Mouse (Mus musculus) effector memory CD4-positive, alpha-beta T cell, adult 7 months (primary cell): Measurements from ENCODE around the gene Gm39115. TPM values are rescaled to one million over a fixed set of nuclear protein-coding genes. Genes with fewer than 3 reads are reported as not detected.

Experiments used
- polyA plus RNA-seq: library from polyadenylated mRNA; unstranded; fragments of 100-300 nt; shearing (Covaris generic); gene quantifications from one replicate; pipeline ENCODE4 v1.2.1, GENCODE M21; 2017

The Gm39115 gene
- not detected for polyA plus RNA-seq

GRCm38 (mm10) chr7:142135934-142136333, at the start of gene Gm39115:
Gm39115 (minus strand) TSS chr7:142136034.

GRCm38 (mm10) chr7:142175905-142176304, 40.1 kb upstream of the Gm39115 start, which contains the start of gene Krtap5-2:
Krtap5-2 (minus strand) TSS chr7:142176005.

GRCm38 (mm10) chr7:142165639-142166038, 29.8 kb upstream of the Gm39115 start, which contains the start of gene Gm4553:
Gm4553 (minus strand) TSS chr7:142165739.

GRCm38 (mm10) chr7:142157013-142157412, 21.2 kb upstream of the Gm39115 start, which contains the start of gene Gm29735:
Gm29735 (minus strand) TSS chr7:142157113.

GRCm38 (mm10) chr7:142144507-142144906, 8.7 kb upstream of the Gm39115 start, which contains the start of gene Gm45337:
Gm45337 (minus strand) TSS chr7:142144607.

GRCm38 (mm10) chr7:142120629-142121028, 15.2 kb downstream of the Gm39115 start, which contains the start of gene Gm45618:
Gm45618 (minus strand) TSS chr7:142120729.

GRCm38 (mm10) chr7:142095183-142095931, 40.5 kb downstream of the Gm39115 start, which contains the start of gene Dusp8:
Dusp8 (minus strand) TSS chr7:142095843.

Other genes starting within 250 kb of the Gm39115 start
- gene Tollip, start 217.5 kb downstream of the Gm39115 start, polyA plus RNA-seq: 79.1 TPM
- gene Brsk2, start 186.3 kb downstream of the Gm39115 start, polyA plus RNA-seq: 0.39 TPM
- gene Mob2, start 75.0 kb downstream of the Gm39115 start, polyA plus RNA-seq: 132 TPM
- 32.7 TPM for gene Dusp8, start 40.2 kb downstream of the Gm39115 start, polyA plus RNA-seq
- gene Gm45618, start 15.3 kb downstream of the Gm39115 start, polyA plus RNA-seq: 1.2 TPM
- not detected for gene Gm45337, start 8.6 kb upstream of the Gm39115 start, polyA plus RNA-seq
- not detected for gene Gm29735, start 21.1 kb upstream of the Gm39115 start, polyA plus RNA-seq
- gene Gm4553, start 29.7 kb upstream of the Gm39115 start, polyA plus RNA-seq: not detected
- gene Krtap5-2, start 40.0 kb upstream of the Gm39115 start, polyA plus RNA-seq: not detected
- gene Gm10153, start 54.4 kb upstream of the Gm39115 start, polyA plus RNA-seq: not detected
- gene Krtap5-3, start 65.3 kb upstream of the Gm39115 start, polyA plus RNA-seq: not detected
- gene Gm7579, start 75.8 kb upstream of the Gm39115 start, polyA plus RNA-seq: not detected
- gene Krtap5-5, start 93.9 kb upstream of the Gm39115 start, polyA plus RNA-seq: not detected
- gene Gm40460, start 105.0 kb upstream of the Gm39115 start, polyA plus RNA-seq: not detected
- not detected for gene Gm2431, start 122.3 kb upstream of the Gm39115 start, polyA plus RNA-seq
- gene Gm4559, start 138.3 kb upstream of the Gm39115 start, polyA plus RNA-seq: not detected
- gene Krtap5-1, start 161.1 kb upstream of the Gm39115 start, polyA plus RNA-seq: not detected
- not detected for gene Krtap5-4, start 167.5 kb upstream of the Gm39115 start, polyA plus RNA-seq
- 44.4 TPM for gene Ifitm10, start 237.7 kb upstream of the Gm39115 start, polyA plus RNA-seq
- gene Gm49369, start 246.6 kb upstream of the Gm39115 start, polyA plus RNA-seq: 28.2 TPM